Mouse (Mus musculus) adrenal gland, postnatal 14 days (tissue): ENCODE results near the gene Klhl36. TPM values are rescaled to one million over a fixed set of nuclear protein-coding genes. Genes with fewer than 3 reads are reported as not detected.

Source experiments
- DNase-seq: peaks from one replicate; pipeline ENCODE4 v3.0.0; 2021; ENCODE audit warnings: mixed read lengths
- long read RNA-seq, 2 experiments: library from polyadenylated mRNA; stranded (forward); transcript quantifications; one replicate each; pipeline ENCODE4 v2.0.0; 2021
- total RNA-seq: library from RNA; stranded (reverse); gene quantifications from 2 replicates; pipeline ENCODE4 v1.2.3, GENCODE M21; 2021

The Klhl36 gene
- total RNA-seq, result 6.6 and 10.0 TPM in 2 replicates
- long read RNA-seq, experiment 1, transcript Klhl36-201 (5 exons, 2,181 nt), result major isoform, 13 of 19 reads
- long read RNA-seq, experiment 1, partial matches to known transcripts, result 2 of 19 reads
- long read RNA-seq, experiment 1, other reads (novel, unspliced or antisense), result 0 of 19 reads
- long read RNA-seq, experiment 2, transcript Klhl36-201 (5 exons, 2,181 nt), result major isoform, 8 of 12 reads
- long read RNA-seq, experiment 2, partial matches to known transcripts, result 3 of 12 reads
- long read RNA-seq, experiment 2, other reads (novel, unspliced or antisense), result 1 of 12 reads

GRCm38 (mm10) chr8:119861706-119862389 lies at the start of gene Klhl36:
Gene Klhl36 (plus strand): TSS chr8:119862266.
- DNase-seq, result peak; percentile 99

DNA sequence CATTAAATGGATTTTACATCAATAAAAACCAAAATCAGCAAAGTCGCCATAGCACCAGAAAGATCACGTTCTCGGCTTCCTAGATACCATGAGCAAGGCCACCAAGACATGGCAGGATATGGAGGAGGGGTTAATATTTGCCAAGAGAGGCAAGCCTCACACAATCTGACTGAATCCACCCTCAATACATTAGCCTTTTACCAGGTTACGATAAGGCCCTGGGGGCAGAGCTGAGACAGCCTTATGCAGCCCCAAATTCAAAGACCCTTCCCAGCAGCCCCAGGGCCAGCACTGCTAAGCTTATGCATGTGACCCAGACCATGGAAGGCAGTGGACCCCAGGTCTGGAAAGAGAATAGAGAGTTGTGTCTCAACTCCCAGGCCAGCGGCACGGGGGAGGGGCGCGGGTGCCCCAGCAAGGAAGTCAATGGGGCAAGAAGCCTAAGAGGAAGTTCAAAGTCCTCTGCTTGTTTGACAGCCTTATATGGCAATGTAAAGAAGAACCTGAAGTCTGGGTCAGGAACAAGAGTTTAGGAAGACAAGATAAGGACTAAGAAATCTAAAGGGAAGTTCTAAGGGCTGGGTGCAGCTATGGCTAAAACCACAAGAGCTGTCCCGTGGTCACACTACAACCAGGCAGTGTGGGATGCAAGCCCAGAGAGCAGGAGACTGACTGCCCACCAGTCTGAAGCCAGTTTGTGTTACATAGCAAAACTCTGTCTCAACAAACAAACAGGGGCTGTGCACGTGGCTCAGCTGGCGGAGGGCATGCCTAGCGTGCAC lies 49.2 kb upstream of the Klhl36 start:
- DNase-seq, result no peak

GRCm38 (mm10) chr8:119816219-119816618 lies 45.8 kb upstream of the Klhl36 start:
- DNase-seq, result no peak

DNA sequence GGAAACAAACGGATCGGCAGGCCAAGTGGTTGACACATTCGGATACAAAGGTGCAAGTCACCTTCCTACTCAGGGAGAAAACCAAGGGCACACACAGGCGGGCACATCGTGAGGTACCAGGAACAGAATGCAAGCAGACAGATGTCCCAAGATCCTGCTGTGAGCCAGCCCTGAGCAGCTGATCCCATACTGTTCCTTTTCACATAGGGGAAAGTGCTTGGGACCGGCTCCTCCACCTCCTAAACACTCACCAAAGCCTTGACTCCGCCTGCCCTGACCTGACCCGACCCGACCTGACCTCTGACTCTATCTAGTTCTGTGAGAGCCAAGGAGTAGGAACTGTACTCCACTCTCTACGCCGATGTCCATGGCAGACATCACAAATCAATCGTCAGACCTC lies 44.6 kb upstream of the Klhl36 start:
- no peak for DNase-seq

DNA sequence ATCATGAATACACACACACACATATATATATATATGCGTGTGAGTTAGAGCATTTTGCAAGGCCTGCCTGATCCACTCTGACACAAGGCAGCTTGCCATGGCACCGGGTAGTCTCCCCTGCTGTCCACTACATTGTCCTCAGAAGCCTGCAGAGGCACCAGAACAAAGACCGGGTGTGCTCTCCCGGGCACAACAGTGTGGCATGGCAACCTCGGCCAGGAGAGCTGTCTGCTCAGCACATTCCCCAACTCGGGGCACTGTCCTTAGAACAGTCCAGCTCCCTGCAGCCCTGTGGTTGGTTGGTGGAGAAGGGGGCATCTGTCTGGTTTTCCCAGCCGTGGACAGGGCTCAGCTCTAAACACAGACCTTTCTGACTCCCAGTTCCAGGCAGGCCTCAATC lies 42.8 kb upstream of the Klhl36 start:
- DNase-seq, result no peak

GRCm38 (mm10) chr8:119819976-119820375 lies 42.1 kb upstream of the Klhl36 start:
- DNase-seq, result no peak

DNA sequence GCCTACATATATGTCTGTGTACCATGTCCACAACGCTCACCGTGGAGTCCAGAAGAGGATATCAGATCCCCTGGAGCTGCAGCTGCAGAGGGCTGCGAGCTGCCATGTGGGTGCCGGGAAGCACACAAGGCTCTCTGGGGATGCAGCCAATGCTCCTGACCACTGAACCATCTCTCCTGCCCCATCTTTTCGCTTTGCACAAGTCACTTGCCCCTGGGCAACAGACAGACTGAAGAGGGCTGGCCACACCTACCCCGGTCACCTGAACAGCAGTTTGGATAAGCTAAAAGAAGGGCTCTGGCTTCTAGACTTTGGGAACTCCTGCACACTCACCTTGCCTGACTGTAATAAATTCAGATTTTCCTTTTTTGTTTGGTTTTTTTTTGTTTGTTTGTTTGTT lies 40.4 kb upstream of the Klhl36 start:
- DNase-seq, result no peak

GRCm38 (mm10) chr8:119823278-119823677 lies 38.8 kb upstream of the Klhl36 start:
- DNase-seq, result no peak

GRCm38 (mm10) chr8:119824100-119824499 lies 38.0 kb upstream of the Klhl36 start:
- DNase-seq, result peak; percentile 58

DNA sequence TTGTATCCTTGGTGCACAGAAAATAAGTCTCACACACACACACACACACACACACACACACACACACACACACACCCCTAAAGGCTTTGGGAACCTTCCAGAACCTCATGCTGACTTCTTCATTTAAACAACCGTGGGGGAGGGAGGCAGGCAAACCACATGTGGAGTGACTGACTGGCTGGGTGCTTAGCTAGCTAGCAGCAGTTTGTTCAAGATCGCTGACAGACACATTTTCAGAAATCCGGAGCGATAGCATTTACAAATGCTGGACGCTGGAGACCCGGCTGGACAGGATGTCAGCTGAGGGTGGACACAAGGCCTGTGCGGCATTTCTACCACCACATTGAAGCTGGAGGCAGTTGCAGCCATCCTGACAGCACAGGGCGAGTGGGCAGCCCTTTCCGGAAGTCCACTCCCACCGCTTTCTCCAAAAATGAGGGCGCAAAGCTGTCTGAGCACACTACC lies 37.2 kb upstream of the Klhl36 start:
- no peak for DNase-seq

GRCm38 (mm10) chr8:119825950-119826730 lies 35.9 kb upstream of the Klhl36 start:
- no peak for DNase-seq

- DNase-seq, result no peak
These were observed 35.1 kb upstream of the Klhl36 start for GRCm38 (mm10) chr8:119826982-119827381.

GRCm38 (mm10) chr8:119827721-119828153 lies 34.3 kb upstream of the Klhl36 start:
- no peak for DNase-seq

- no peak for DNase-seq
These were observed 33.1 kb upstream of the Klhl36 start for GRCm38 (mm10) chr8:119829015-119829414.

DNA sequence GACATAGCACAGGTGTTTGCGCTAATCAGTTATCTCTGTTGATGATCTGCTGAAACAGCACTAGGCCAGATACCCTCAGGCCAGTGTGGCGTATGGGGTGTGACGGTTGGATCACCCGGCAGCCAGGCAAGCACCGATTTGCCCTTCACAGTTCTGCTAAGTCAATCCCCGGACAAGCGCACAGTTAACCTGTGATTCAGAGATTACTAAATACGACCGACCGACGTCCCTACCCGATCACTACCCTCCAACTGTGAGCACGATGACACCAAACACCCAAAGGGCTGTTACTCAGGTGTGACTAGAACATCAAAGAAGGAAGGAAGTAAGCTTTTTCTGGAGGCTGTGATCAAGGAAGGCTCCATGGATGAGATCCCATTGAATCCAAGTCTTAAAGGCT lies 32.6 kb upstream of the Klhl36 start:
- no peak for DNase-seq

- no peak for DNase-seq
These were observed 32.0 kb upstream of the Klhl36 start for GRCm38 (mm10) chr8:119829870-119830580.

DNA sequence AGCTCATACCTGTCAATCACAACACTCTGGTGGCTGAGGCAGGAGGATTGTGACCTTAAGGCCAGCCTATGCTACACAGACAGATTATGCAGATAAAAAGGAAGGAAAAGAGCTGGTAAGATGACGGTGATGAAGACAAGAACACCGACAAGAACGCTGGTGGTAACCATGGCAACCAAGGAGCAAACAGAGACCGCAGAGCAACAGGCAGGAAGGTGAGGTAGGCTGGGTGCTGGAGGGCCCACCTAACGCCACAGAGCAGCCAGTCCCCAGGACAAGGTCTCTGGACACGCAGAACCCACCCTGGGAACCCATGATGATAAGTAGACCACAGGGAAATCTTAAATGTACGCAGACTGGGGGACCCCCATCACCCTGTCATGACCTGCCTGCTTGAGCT lies 31.5 kb upstream of the Klhl36 start:
- DNase-seq, result no peak

DNA sequence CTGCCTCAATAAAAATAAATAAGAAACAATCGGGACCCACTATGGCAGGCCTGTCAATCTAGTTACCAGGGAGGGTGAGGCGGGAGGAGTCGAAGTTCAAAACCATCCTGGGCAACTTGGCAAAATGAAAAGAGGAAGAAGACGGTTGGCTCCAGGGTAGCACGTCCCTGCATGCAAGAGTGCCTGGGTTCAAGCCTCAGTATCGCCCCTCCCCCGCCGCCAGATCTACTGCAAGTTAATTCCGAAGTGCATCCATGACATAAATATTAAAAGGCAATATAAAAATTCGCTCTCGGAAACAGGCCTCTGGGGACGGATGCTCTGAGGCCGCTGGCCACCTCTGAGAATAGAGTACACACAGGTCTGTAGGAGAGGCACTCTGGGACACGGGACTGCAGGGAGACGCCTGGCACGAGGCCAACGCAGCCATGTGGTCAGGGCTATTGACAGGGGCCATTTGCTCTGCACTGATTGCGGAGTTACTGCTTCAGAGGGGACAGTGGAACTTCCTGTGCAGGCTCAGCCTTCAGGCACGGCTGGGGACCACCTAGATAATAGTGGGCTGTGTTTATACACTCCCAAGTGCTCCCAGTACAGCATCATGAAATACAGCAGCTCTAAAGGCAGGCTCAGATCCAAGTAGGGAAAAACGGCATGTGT lies 30.6 kb upstream of the Klhl36 start:
- peak; percentile 85 for DNase-seq

DNA sequence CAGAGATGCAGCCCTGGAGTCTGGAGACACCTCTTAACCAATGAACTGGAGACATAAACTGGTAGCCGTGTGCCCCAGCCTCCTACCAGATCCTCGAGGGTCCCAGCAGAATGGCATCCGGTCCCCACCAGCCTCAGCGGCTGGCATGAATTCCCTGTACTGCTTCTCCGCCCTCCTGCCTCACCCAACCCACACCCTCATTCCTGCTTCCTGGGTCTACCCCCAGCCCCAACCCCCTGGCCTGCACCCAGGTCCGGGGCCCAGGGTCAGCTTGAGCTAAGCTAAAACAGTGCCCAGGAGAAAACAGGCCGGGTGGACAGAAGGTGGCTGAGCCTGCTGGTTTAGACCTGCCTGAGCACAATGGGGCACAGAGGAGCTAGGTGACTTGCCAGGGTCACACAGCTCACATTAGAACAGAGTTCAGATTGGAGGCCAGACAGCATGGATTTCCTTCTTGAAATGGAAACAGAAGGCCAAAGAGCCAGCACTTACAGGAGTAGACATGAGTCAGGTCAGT lies 29.9 kb upstream of the Klhl36 start:
- no peak for DNase-seq

GRCm38 (mm10) chr8:119832931-119833330 lies 29.1 kb upstream of the Klhl36 start:
- DNase-seq, result no peak

GRCm38 (mm10) chr8:119834676-119835075 lies 27.4 kb upstream of the Klhl36 start:
- no peak for DNase-seq
